8 mouse cellular contexts compared by ENCODE assay signal in the genomic region with DNA sequence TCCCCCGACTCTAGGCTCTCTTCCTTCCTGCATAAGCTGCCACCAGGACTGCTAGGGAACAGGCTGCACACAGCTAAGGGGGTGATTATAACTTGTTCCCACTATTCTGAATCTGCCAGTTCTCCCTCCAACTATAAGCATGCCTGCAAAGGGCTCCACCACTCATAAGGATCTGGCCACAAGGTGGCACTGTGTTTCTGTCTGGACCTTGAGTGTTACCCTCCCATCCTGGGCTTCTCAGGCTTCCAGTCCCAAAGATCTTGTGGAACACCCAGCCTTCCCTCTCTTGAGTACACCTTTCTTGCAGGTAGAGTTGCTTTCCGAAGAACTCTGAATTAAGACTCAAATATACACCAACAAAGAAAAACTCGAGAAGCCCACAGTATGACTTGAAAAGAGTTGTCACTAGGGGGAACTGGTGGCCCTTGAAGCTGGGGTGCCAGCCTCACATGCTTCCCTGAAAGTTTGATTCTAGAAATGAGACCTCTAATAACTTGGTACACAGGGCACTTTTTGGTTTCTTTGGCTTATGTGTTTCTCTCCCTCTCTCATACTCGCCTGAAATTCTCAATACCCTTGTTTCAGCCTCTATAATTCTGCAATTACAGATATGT. TPM values are rescaled to one million over a fixed set of nuclear protein-coding genes. Genes with fewer than 3 reads are reported as not detected.
DNase-seq lines count a peak whose midpoint lies in the region; ATAC-seq lines count a peak whose summit lies in the region.

No protein-coding gene starts in this region.

- no peaks in the 10 kb centered on the region for H3K27me3 ChIP-seq in heart, embryonic 11.5 days (ENCODE audit: control insufficient read depth, insufficient read depth, low read length)
- no peaks in the 10 kb centered on the region for H3K27me3 ChIP-seq in embryonic facial prominence, embryonic 10.5 days (replicated peaks; ENCODE audit: low read depth, poor library complexity, severe bottlenecking)
- no peaks in the 10 kb centered on the region for H3K27me3 ChIP-seq in limb, embryonic 13.5 days
- H3K27me3 ChIP-seq in midbrain, embryonic 16.5 days (ENCODE audit: control insufficient read depth, insufficient read depth, low read depth, low read length): no peaks in the 10 kb centered on the region

- no peaks in the 10 kb centered on the region for H3K9me3 ChIP-seq in heart, embryonic 11.5 days (replicated peaks; ENCODE audit: control insufficient read depth, low read length)
- no peaks in the 10 kb centered on the region for H3K9me3 ChIP-seq in embryonic facial prominence, embryonic 10.5 days
- H3K9me3 ChIP-seq in limb, embryonic 13.5 days: no peaks in the 10 kb centered on the region
- H3K9me3 ChIP-seq in midbrain, embryonic 16.5 days (replicated peaks; ENCODE audit: control insufficient read depth, low read length, poor library complexity, severe bottlenecking): no peaks in the 10 kb centered on the region

- no peaks in the 10 kb centered on the region for H3K4me1 ChIP-seq in heart, embryonic 11.5 days (ENCODE audit: control insufficient read depth, insufficient read depth, low read length)
- H3K4me1 ChIP-seq in embryonic facial prominence, embryonic 10.5 days: no peaks in the 10 kb centered on the region; the same call in 1 of the 2 replicates
- no peaks in the 10 kb centered on the region for H3K4me1 ChIP-seq in limb, embryonic 13.5 days
- H3K4me1 ChIP-seq in midbrain, embryonic 16.5 days (ENCODE audit: control insufficient read depth, insufficient read depth, low read length): no peaks in the 10 kb centered on the region

- no peak overlapping the region for H3K27ac ChIP-seq in heart, embryonic 11.5 days (ENCODE audit: low read depth, low read length)
- H3K27ac ChIP-seq in embryonic facial prominence, embryonic 10.5 days (replicated peaks): no peak overlapping the region
- H3K27ac ChIP-seq in limb, embryonic 13.5 days: no peak overlapping the region
- H3K27ac ChIP-seq in midbrain, embryonic 16.5 days (ENCODE audit: low read length): no peak overlapping the region

- WGBS in heart, embryonic 11.5 days (ENCODE audit: insufficient replicate concordance): 35% methylated on average over 4 of the region's 4 CpGs
- WGBS in embryonic facial prominence, embryonic 10.5 days: 31% methylated on average over 4 of the region's 4 CpGs
- 34% methylated on average over 4 of the region's 4 CpGs for WGBS in limb, embryonic 13.5 days
- 24% methylated on average over 4 of the region's 4 CpGs for WGBS in midbrain, embryonic 16.5 days

- no peak overlapping the region for H3K4me3 ChIP-seq in heart, embryonic 11.5 days (ENCODE audit: low read depth, low read length)
- no peak overlapping the region for H3K4me3 ChIP-seq in embryonic facial prominence, embryonic 10.5 days
- no peak overlapping the region for H3K4me3 ChIP-seq in limb, embryonic 13.5 days
- no peak overlapping the region for H3K4me3 ChIP-seq in midbrain, embryonic 16.5 days (ENCODE audit: low read depth, low read length)

- ATAC-seq in heart, embryonic 11.5 days (replicated peaks; ENCODE audit: insufficient number of reproducible peaks, low FRiP score, low TSS enrichment): no peak
- peak; percentile 83; the same call in 1 of the 2 replicates for ATAC-seq in limb, embryonic 13.5 days (ENCODE audit: low FRiP score, low read depth)
- ATAC-seq in midbrain, embryonic 16.5 days: peak; percentile 85

- peaks cover 6% of the 10 kb centered on the region for H3K36me3 ChIP-seq in heart, embryonic 11.5 days (ENCODE audit: control insufficient read depth, insufficient read depth, low read length)
- H3K36me3 ChIP-seq in embryonic facial prominence, embryonic 10.5 days (replicated peaks): peaks cover 52% of the 10 kb centered on the region
- H3K36me3 ChIP-seq in limb, embryonic 13.5 days: peaks cover 3% of the 10 kb centered on the region; the same call in 1 of the 2 replicates
- peaks cover 8% of the 10 kb centered on the region; the same call in 1 of the 2 replicates for H3K36me3 ChIP-seq in midbrain, embryonic 16.5 days (ENCODE audit: control insufficient read depth, insufficient read depth, low read length)

- DNase-seq in heart, adult 11 months: peak; percentile 97
- peak; percentile 82 for DNase-seq in embryonic facial prominence, embryonic 10.5 days (ENCODE audit: low spot score)
- peak; percentile 85 to 93 for DNase-seq in heart, adult 18-20 months
- peak; percentile 69 to 91 for DNase-seq in kidney, adult 8-10 months
- peak; percentile 81 to 88 for DNase-seq in spleen, postnatal 10 days (ENCODE audit: low spot score in 2 of 2)

- no peak overlapping the region for H3K9ac ChIP-seq in heart, embryonic 11.5 days (ENCODE audit: low read depth, low read length)
- no peak overlapping the region for H3K9ac ChIP-seq in limb, embryonic 13.5 days
- H3K9ac ChIP-seq in midbrain, embryonic 16.5 days (ENCODE audit: low read depth, low read length): no peak overlapping the region

- H3K4me2 ChIP-seq in heart, embryonic 11.5 days: no peak overlapping the region
- H3K4me2 ChIP-seq in limb, embryonic 13.5 days (replicated peaks): no peak overlapping the region
- H3K4me2 ChIP-seq in midbrain, embryonic 16.5 days (ENCODE audit: low read length): no peak overlapping the region

RNA-seq across cellular contexts. Expression of a gene that starts 12.8 kb away (rescaled TPM):
- polyA plus RNA-seq in heart, embryonic 11.5 days (2014; fragmentation: Nextera tagmentation; extraction: Ambion mirVana): 11.2 and 13.8 TPM in 2 replicates
- polyA plus RNA-seq in embryonic facial prominence, embryonic 10.5 days (2016; fragmentation: Nextera tagmentation; extraction: Ambion mirVana): 25.7 and 30.7 TPM in 2 replicates
- 1 to 10 TPM; 3.3 to 6.3 TPM for total RNA-seq in heart, adult 18-20 months (2021)
- 26.5 and 28.1 TPM in 2 replicates for polyA plus RNA-seq in limb, embryonic 13.5 days (2015; fragmentation: Nextera tagmentation; extraction: Ambion mirVana)
- 61.4 and 65.9 TPM in 2 replicates for polyA plus RNA-seq in midbrain, embryonic 16.5 days (2015; fragmentation: Nextera tagmentation; extraction: Ambion mirVana)

RNA-seq across cellular contexts. Expression of a gene that starts 27.5 kb away (rescaled TPM):
- polyA plus RNA-seq in heart, embryonic 11.5 days (2014; fragmentation: Nextera tagmentation; extraction: Ambion mirVana): 36.3 and 47.5 TPM in 2 replicates
- polyA plus RNA-seq in embryonic facial prominence, embryonic 10.5 days (2016; fragmentation: Nextera tagmentation; extraction: Ambion mirVana): 74.0 and 74.4 TPM in 2 replicates
- 10 to 100 TPM; 50.7 to 65.7 TPM for total RNA-seq in heart, adult 18-20 months (2021)
- 77.1 and 79.2 TPM in 2 replicates for polyA plus RNA-seq in limb, embryonic 13.5 days (2015; fragmentation: Nextera tagmentation; extraction: Ambion mirVana)
- 84.7 and 93.0 TPM in 2 replicates for polyA plus RNA-seq in midbrain, embryonic 16.5 days (2015; fragmentation: Nextera tagmentation; extraction: Ambion mirVana)

RNA-seq across cellular contexts. Expression of a gene that starts 28.0 kb away (rescaled TPM):
- polyA plus RNA-seq in heart, embryonic 11.5 days (2014; fragmentation: Nextera tagmentation; extraction: Ambion mirVana): 21.7 and 27.3 TPM in 2 replicates
- 46.9 and 51.8 TPM in 2 replicates for polyA plus RNA-seq in embryonic facial prominence, embryonic 10.5 days (2016; fragmentation: Nextera tagmentation; extraction: Ambion mirVana)
- 10 to 100 TPM; 15.3 to 18.0 TPM for total RNA-seq in heart, adult 18-20 months (2021)
- 43.9 and 49.5 TPM in 2 replicates for polyA plus RNA-seq in limb, embryonic 13.5 days (2015; fragmentation: Nextera tagmentation; extraction: Ambion mirVana)
- polyA plus RNA-seq in midbrain, embryonic 16.5 days (2015; fragmentation: Nextera tagmentation; extraction: Ambion mirVana): 88.7 and 94.5 TPM in 2 replicates
